Mouse (Mus musculus) limb, embryonic 14.5 days (tissue): ENCODE measurements around the gene Sp6. TPM values are rescaled to one million over a fixed set of nuclear protein-coding genes. Genes with fewer than 3 reads are reported as not detected.

Experiments
- ATAC-seq: fragments of 200-750 bp; cut with Nextera tagmentation; 2 replicates; pipeline ENCODE4 v1.8.0; 2017; ENCODE audit warnings: low read depth, moderate number of reproducible peaks, moderate TSS enrichment; ENCODE audit not compliant: low FRiP score
- DNase-seq: peaks from one replicate; pipeline ENCODE4 v3.0.0-alpha.2; 2015; ENCODE audit warnings: low spot score
- H3K27ac ChIP-seq: fragments of 300-500 bp; sonication (generic); replicated peaks from 2 replicates; pipeline ENCODE4 v1.5.1; 2014; ENCODE audit warnings: low read depth, mild to moderate bottlenecking, low read length, moderate library complexity, mixed read lengths
- H3K27me3 ChIP-seq: fragments of 300-500 bp; sonication (generic); 2 replicates; pipeline ENCODE4 v1.6.1; 2014; ENCODE audit warnings: low read length, mixed read lengths; ENCODE audit not compliant: control insufficient read depth, insufficient read depth
- H3K36me3 ChIP-seq: fragments of 300-500 bp; sonication (generic); 2 replicates; pipeline ENCODE4 v1.6.1; 2014; ENCODE audit warnings: mild to moderate bottlenecking, low read length, moderate library complexity, mixed read lengths; ENCODE audit not compliant: control insufficient read depth, insufficient read depth
- H3K4me1 ChIP-seq: fragments of 300-500 bp; sonication (generic); 2 replicates; pipeline ENCODE4 v1.6.1; 2014; ENCODE audit warnings: antibody characterized with exemption, low read length, mixed read lengths; ENCODE audit not compliant: control insufficient read depth, insufficient read depth
- H3K4me2 ChIP-seq: fragments of 300-500 bp; sonication (generic); replicated peaks from 2 replicates; pipeline ENCODE4 v1.6.1; 2014; ENCODE audit warnings: low read depth, mild to moderate bottlenecking, low read length, moderate library complexity; ENCODE audit not compliant: severe bottlenecking
- H3K4me3 ChIP-seq: fragments of 300-500 bp; sonication (generic); replicated peaks from 2 replicates; pipeline ENCODE4 v1.5.1; 2014; ENCODE audit warnings: low read length
- H3K9ac ChIP-seq: fragments of 300-500 bp; sonication (generic); 2 replicates; pipeline ENCODE4 v1.6.1; 2014; ENCODE audit warnings: mild to moderate bottlenecking, low read depth, low read length, moderate library complexity; ENCODE audit not compliant: severe bottlenecking
- H3K9me3 ChIP-seq: fragments of 300-500 bp; sonication (generic); 2 replicates; pipeline ENCODE4 v1.6.1; 2016; ENCODE audit warnings: low read length; ENCODE audit not compliant: control insufficient read depth
- POLR2A ChIP-seq: fragments of 200-500 bp; IDR thresholded peaks from 2 replicates; pipeline ENCODE4 v1.8.0; 2012; ENCODE audit warnings: inconsistent platforms, mild to moderate bottlenecking, moderate library complexity, borderline replicate concordance; ENCODE audit not compliant: insufficient read depth, insufficient read length; ENCODE audit errors: extremely low read depth
- WGBS: fragments of 180-500 bp; shearing (Covaris S2); extraction: QIAGEN DNeasy Blood & Tissue Kit; methylation state at CpG from one replicate; pipeline ENCODE4 v1.1.7; 2014; 5-methylcytosine and 5-hydroxymethylcytosine counted together
- polyA plus RNA-seq, 2 experiments: library from polyadenylated mRNA; depleted of rRNA in 1 of 2; stranded (reverse) in 1 of 2; unstranded in 1 of 2; fragments of >200 nt; fragmentation: Nextera tagmentation in 1 of 2; extraction: Ambion mirVana in 1 of 2; gene quantifications; 2 replicates each; pipeline versions ENCODE4 v1.2.1 to v1.2.3; 2012 to 2014

Sp6 gene
- polyA plus RNA-seq, 2 experiments, result 4.5 to 5.6 TPM

DNA sequence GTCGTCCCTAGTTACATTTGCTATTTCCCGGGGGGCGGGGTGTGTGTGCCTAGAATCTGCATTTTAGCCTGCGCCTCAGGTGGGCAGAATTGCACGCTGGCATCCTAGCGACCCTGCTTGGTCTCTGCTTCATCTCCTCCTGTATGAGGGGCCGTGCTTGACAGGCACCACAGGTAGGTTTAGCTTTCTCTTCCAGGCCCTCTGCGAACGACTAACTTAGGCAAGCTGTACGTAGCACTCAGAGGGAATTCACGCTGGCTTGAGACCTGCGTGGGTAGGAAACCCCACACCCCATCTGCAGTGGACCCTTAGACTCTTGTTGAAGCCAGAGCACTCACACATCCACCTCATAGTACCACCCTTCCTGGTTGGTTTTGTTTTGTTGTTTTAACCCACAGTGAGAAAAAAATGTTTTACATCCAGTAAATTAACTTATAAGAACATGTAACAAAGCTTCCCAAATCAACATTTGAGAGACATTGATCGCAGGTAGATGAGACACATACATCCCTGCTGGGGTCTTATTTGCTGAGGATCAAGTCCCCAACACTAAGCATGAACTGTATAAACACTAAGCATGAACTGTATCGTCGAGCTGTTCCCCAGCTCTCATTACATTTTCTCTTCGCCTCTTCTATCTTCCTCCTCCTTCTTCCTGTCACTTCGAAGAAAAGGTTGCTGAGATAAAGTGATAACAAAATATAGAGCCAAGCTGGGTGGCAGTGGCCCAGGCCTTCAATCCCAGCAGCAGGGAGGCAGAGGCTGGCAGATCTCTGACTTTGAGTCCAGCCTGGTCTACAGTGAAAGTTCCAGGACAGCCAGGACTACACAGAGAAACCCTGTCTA lies 34.6 kb upstream of the Sp6 start:
- Histone ChIP-seq H3K27ac (peak overlapping the region; percentile 76), H3K36me3 (no peaks in the 10 kb centered on the region), H3K9ac (peak overlapping the region; percentile 68), H3K27me3 (no peaks in the 10 kb centered on the region), H3K4me1 (peaks cover 17% of the 10 kb centered on the region), H3K4me3 (peak overlapping the region; percentile 83), H3K4me2 (peak overlapping the region; percentile 93), H3K9me3 (no peaks in the 10 kb centered on the region)
- WGBS, result 31% methylated on average over 17 of the region's 17 CpGs
- TF ChIP-seq POLR2A, result no peak
- no peak for ATAC-seq
- no peak for DNase-seq

DNA sequence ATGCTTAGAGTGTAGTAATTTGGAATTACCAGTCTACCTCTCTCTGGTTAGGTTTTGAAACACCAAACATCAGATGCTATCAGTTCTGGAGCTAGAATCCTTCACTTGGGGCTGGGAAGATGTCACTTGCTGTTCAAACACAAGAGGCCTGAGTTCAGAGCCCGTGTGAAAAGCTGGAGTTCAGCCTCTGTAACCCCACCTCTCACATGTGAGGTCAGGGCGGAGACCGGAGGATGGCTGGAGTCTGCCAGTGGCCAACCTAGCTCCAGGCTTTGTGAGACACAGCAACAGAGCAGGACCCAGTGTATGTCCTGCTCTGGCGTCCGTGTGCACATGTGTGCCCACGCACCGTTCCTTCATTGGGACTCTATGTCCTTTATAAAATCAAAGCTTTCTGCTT lies 33.9 kb upstream of the Sp6 start:
- peaks cover 17% of the 10 kb centered on the region for H3K4me1 ChIP-seq
- H3K27me3 ChIP-seq, result no peaks in the 10 kb centered on the region
- no peak overlapping the region for H3K4me3 ChIP-seq
- TF ChIP-seq POLR2A, result no peak
- H3K27ac ChIP-seq, result no peak overlapping the region
- DNase-seq (no peak), ATAC-seq (no peak)
- H3K9me3 ChIP-seq, result no peaks in the 10 kb centered on the region
- WGBS, result 74% methylated on average over 7 of the region's 7 CpGs
- H3K4me2 ChIP-seq, result no peak overlapping the region
- H3K9ac ChIP-seq, result no peak overlapping the region
- H3K36me3 ChIP-seq, result no peaks in the 10 kb centered on the region

DNA sequence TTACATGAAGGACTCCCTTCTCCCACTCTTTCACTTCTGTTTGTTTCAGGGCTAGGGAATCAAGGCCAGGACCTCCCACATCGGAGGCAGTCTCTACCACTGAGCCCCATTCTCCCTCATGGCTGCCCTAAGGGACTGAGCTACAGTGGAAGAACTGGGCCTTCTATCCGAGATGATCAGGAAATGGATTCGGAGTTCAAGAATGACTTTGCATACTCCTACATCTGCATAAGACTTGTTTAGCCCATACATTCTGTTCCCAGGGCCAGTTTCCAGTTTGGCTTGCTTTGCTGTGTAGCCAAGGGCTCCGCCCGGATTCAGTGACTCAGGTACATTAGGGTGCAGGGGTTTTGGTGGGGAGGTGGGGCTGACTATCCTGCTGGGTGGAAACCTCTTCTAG lies 33.2 kb upstream of the Sp6 start:
- no peak for DNase-seq
- no peak for ATAC-seq
- no peak overlapping the region for H3K9ac ChIP-seq
- no peak overlapping the region for H3K27ac ChIP-seq
- peaks cover 21% of the 10 kb centered on the region for H3K4me1 ChIP-seq
- WGBS, result 72% methylated on average over 5 of the region's 5 CpGs
- no peak for TF ChIP-seq POLR2A
- H3K36me3 ChIP-seq, result no peaks in the 10 kb centered on the region
- H3K27me3 ChIP-seq, result no peaks in the 10 kb centered on the region
- H3K4me3 ChIP-seq, result no peak overlapping the region
- no peaks in the 10 kb centered on the region for H3K9me3 ChIP-seq
- no peak overlapping the region for H3K4me2 ChIP-seq

- Histone ChIP-seq H3K4me2 (no peak overlapping the region), H3K4me3 (no peak overlapping the region), H3K9me3 (no peaks in the 10 kb centered on the region), H3K27me3 (no peaks in the 10 kb centered on the region), H3K4me1 (peaks cover 20% of the 10 kb centered on the region), H3K9ac (no peak overlapping the region), H3K27ac (no peak overlapping the region), H3K36me3 (no peaks in the 10 kb centered on the region)
- ATAC-seq (no peak), DNase-seq (no peak)
- no peak for TF ChIP-seq POLR2A
- 76% methylated on average over 15 of the region's 15 CpGs for WGBS
Observed at GRCm38 (mm10) chr11:96981461-96981860, 31.7 kb upstream of the Sp6 start.

DNA sequence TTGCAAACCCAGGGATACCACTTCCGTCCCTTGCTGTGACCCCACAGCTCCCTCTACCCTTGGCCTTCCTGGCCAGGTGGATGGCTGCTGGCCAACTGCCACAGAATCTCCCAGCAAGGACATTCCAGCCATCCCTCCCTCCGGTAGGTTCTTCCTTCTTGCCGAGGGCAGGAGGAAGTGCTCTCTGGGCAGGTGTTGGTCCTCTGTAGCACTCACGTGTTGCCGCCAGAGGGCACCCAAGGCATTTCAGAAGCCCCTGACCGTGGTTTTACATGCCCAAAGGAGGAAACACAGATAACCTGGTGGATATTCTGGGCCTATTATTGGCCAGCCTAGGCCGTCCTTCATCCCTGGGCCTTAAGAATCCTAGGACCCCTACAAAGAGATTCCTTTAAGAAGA lies 30.8 kb upstream of the Sp6 start:
- Histone ChIP-seq H3K27me3 (no peaks in the 10 kb centered on the region), H3K27ac (no peak overlapping the region), H3K9me3 (no peaks in the 10 kb centered on the region), H3K4me2 (no peak overlapping the region), H3K9ac (no peak overlapping the region), H3K36me3 (no peaks in the 10 kb centered on the region), H3K4me3 (no peak overlapping the region), H3K4me1 (peaks cover 28% of the 10 kb centered on the region)
- TF ChIP-seq POLR2A, result no peak
- DNase-seq (peak; percentile 49), ATAC-seq (no peak)
- 3% methylated on average over 7 of the region's 7 CpGs for WGBS
